Mouse (Mus musculus): ENCODE measurements around the gene B3galt4.

B3galt4 gene

GRCm38 (mm10) chr17:33943454-33943853 is 7.8 kb downstream of the B3galt4 start:
- no peak for DNase-seq (ENCODE audit: low spot score in 2 of 2)

- DNase-seq (ENCODE audit: low spot score in 2 of 2), result no peak
Measured at GRCm38 (mm10) chr17:33941381-33941780, 9.9 kb downstream of the B3galt4 start.

DNA sequence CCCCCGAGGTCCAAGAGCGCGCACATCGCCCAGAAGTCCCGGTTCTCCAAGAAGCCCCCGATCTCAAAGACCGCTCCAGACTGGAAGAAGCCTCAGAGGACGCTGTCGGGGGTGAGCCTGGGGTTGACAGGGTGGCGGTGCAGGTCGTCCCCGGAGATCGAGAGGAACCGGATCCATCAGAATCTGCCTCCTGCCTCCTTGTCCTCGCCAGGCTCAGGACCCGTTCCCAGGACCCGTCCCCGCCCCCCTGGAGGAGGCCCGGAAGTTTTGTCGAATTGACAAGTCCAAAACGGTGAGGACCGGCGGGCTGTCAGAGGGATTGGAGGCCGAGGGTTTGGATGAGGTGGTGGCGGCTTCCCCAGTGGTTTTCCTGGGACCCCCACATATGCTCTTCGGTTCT is 10.3 kb downstream of the B3galt4 start:
- no peak for DNase-seq (ENCODE audit: low spot score in 2 of 2)

- peak; percentile 86 to 89 for DNase-seq (ENCODE audit: low spot score in 2 of 2)
Measured at GRCm38 (mm10) chr17:33940206-33940805, 11.0 kb downstream of the B3galt4 start, which contains the start of the genes Pfdn6 and Wdr46. Gene Pfdn6, minus strand, starts transcription at chr17:33940343. Gene Wdr46, plus strand, starts transcription at chr17:33940660.

DNA sequence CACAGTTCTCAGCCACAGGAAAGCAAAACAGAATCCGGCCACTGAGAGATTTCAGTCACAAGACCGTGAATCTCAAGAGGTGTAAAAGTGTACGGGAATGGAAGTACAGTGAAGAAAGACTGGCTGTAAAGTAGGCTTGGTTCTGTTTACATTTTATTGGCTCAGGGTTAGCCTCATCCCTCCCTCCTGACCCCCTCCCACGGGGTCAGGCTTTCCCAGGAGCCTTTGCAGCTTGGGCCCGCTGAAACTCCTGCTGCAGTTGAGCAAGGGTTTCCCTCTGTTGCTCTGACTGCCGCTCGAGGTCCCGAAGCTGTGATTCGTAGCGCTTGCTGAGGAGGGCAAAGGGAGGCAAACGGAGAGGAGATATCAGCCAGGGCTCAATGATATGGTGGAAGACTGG is 12.5 kb downstream of the B3galt4 start:
- DNase-seq (ENCODE audit: low spot score in 2 of 2), result no peak

- DNase-seq (ENCODE audit: low spot score in 2 of 2), result no peak
Measured at GRCm38 (mm10) chr17:33936993-33937392, 14.3 kb downstream of the B3galt4 start.

DNA sequence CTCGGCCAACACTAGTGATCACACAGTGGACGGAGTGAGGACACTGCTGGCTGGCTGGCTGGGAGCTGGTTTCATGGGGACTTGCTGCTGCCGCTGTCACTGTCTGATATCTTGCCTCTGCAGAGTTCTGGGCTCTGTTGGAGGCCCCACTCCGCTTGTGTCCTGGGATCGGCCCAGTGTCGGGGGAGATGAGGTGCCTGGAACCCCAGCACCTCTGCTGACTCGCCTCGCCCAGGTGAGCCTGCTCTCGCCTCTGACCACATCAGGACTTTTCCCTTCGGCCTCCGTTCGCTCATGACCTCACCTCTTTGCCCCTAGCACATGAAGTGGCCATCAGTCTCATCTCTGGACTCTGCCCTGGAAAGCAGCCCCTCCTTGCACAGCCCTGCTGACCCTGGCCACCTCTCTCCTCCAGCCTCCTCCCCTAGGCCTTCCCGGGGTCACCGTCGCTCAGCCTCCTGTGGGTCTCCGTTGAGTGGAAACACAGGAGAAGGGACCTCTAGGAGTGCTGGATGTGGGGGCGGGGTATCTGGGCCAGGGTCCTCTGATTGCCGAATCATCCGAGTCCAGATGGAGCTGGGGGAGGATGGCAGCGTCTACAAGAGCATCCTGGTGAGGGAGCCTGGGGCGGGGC is 15.7 kb downstream of the B3galt4 start:
- DNase-seq (ENCODE audit: low spot score in 2 of 2), result no peak

DNA sequence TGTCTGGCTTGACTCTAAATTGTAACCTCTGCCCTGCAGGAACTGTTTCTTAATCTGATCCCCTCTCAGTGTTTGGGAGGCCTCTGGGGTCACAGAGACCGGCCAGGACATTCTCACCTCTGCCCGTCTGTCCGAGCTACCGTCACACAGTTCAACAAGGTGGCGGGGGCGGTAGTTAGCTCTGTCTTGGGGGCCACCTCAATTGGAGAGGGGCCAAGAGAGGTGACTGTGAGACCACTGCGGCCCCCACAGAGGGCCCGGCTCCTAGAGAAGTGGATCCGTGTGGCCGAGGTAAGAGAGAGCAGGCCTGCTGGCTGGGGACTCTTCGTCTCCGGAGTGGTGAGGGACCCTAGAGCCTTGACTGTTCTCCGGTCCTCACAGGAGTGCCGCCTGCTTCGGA is 18.3 kb downstream of the B3galt4 start:
- DNase-seq (ENCODE audit: low spot score in 2 of 2), result no peak

DNA sequence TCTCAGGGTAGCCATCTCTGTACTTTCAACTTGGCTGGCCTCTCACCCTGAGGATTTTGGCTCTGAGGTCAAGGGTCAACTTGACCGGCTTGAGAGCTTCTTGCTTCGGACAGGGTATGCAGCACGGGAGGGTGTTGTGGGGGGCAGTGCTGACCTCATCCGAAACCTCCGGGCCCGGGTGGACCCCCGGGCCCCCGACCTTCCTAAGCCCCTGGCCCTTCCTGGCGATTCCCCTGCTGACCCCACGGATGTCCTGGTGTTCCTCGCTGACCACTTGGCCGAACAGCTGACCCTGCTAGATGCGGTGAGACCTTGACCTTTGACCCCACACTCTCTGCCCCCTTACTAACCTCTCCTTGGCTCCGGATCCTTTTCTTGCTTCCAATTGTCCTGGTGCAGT is 18.8 kb downstream of the B3galt4 start:
- no peak for DNase-seq (ENCODE audit: low spot score in 2 of 2)

GRCm38 (mm10) chr17:33931947-33932346 is 19.3 kb downstream of the B3galt4 start:
- DNase-seq (ENCODE audit: low spot score in 2 of 2), result no peak

DNA sequence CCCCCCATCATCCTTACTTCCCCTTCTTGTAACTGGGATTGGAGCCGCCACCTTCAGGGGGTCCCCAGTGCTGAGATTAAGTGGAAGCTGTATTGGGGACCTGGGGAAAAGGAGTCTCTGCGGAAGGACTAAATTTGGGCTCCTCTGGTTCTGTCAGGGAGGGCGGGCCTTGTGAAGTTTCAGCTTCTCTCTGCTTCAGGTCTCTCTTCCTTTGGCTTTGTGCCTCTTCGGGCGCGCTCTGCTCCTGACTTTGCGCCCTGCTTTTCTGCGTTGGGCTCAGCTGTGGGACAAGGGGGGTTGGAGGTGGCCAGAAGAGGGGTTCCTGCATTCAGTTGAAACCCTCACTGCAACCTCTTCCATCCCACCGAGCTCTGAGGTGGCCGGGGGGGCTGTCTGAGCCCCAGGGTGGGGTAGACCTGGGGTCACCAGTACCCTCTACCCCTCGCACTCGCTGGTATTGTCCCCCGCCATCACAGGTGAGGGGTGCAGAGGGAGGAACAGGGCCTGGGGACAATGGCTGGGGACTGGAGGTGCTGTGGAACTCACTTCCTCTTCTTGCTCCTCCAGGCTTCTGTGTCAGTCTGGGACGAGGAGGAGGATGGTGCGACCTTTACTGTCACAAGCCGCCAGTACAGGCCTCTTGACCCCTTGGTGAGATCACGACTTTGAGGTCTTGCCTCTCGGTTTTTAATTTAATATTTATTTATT is 20.0 kb downstream of the B3galt4 start:
- no peak for DNase-seq (ENCODE audit: low spot score in 2 of 2)

- peak; percentile 51 to 65 for DNase-seq (ENCODE audit: low spot score in 2 of 2)
Measured at GRCm38 (mm10) chr17:33930280-33931158, 20.8 kb downstream of the B3galt4 start.

DNA sequence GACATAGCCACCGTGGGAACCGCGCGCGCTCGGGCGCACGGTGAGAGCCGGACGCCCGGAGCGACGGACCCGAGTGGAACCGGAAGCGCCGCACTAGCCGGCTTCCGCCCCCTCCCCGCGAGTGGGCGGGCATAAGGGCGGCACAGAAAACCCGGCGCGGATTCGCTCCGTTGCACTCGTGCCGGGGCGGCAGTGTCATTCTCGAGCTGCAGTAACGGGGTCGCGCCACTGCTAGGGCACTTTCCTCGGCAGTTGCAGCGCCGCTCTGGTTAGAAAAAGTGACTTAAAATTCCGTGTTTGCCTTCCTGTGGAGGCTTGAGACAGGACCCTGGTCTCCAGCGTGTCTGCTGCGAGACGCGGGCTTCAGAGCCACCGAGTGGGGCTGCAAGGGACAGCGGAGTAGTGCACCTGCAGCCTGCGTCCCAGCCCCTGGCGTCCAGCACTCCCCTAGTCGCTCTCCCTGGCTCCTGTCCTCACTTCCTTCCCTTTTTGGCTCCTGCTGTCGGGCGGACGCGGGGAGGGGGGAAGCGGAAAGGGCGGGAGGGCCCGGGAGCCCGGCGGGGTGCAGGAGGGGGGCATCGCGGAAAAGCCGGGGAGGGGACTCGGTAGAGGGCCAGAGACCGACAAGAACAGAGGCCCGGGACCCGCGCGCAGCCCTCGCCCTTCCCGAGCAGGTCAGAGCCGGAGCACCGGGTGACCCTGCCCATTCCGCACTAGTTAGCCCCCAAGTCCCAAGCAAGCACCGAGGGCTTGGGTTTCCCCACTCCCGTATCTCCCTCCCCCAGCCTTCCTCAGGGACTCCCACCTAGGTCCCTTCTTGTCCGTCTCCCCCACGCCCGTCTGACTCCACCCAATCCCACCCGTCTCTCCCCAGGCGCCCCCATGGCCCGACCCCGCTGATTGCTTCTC is 21.7 kb downstream of the B3galt4 start, which contains the start of gene Rgl2:
Rgl2 (plus strand) TSS at position 173 of the 909 bp plus-strand sequence.
- DNase-seq (ENCODE audit: low spot score in 2 of 2), result peak; percentile 81 to 88

GRCm38 (mm10) chr17:33928251-33928947 is 22.9 kb downstream of the B3galt4 start:
- DNase-seq (ENCODE audit: low spot score in 2 of 2), result no peak

GRCm38 (mm10) chr17:33926207-33926932 is 24.9 kb downstream of the B3galt4 start:
- no peak for DNase-seq (ENCODE audit: low spot score in 2 of 2)

GRCm38 (mm10) chr17:33925406-33926116 is 25.7 kb downstream of the B3galt4 start:
- DNase-seq (ENCODE audit: low spot score in 2 of 2), result no peak

DNA sequence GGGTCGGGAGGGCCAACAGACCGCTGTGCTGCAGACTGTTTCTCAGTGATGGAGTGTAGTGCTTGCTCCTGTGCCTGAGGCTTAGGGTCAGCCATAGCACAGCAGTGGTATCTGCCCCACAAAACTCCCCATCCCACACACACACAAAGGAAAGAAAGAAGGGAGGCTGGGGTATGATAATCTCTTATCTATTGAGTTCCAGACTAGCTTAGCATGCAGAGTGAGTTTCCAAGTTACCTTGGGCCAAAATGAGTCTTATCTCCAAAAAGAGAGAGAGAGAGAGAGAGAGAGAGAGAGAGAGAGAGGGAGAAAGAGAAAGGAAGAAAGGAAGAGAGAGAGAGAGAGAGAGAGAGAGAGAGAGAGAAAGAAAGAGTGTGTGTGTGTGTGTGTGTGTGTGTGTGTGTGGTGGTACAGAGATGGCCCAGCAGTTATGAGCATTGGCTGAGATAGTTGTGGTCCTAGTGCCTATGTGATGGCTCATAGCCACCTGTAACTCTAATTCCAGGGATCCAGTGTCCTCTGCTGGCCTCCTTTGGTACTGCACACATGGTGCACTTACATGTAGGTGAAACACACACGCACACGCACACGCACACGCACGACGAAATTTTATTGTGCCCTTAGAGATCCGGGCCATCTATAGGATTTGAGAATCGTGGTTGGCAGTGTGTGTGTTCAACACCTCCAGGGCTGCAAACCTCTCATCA is 26.6 kb downstream of the B3galt4 start:
- DNase-seq (ENCODE audit: low spot score in 2 of 2), result no peak

DNA sequence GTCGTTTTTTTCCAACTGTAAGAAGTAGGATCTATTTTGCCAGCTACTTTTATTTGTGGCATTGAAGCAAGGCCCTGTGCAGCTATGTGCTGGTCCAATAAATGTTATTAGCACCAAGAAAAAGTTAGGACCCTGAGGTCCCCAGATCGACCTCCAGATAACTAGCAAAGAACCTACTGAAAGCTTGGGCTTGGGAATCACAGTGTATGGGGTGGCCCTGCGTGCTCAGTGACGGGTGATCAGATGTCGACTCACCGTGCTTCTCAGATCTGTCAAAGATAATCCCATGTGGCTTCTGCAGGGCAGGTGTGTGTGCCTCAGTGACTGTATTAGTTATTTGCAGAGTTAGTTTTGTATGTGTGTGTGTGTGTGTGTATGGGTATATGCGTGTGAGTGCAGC is 29.9 kb downstream of the B3galt4 start:
- no peak for DNase-seq (ENCODE audit: low spot score in 2 of 2)
